Mouse (Mus musculus): ENCODE results near the gene Gm3238. TPM values are rescaled to one million over a fixed set of nuclear protein-coding genes. Genes with fewer than 3 reads are reported as not detected.
"Not testable (repeated sequence)": the region's sequence is repeated elsewhere in the genome, so short reads cannot be mapped to it uniquely, and the experiment has no call there.

Gm3238 gene
- polyA plus RNA-seq (2016; fragmentation: Nextera tagmentation; extraction: Ambion mirVana) = not detected in 2 replicates

GRCm38 (mm10) chr10:77771225-77771624 lies at the start of gene Gm3238:
Gene Gm3238 (minus strand): TSS chr10:77771325.
- not testable (repeated sequence) for H3K36me3 ChIP-seq; ATAC-seq (ENCODE audit: insufficient number of reproducible peaks, low FRiP score); H3K4me2 ChIP-seq; H3K27ac ChIP-seq (ENCODE audit: poor library complexity, severe bottlenecking); H3K4me1 ChIP-seq (replicated peaks); H3K9ac ChIP-seq; H3K4me3 ChIP-seq; H3K9me3 ChIP-seq (replicated peaks); H3K27me3 ChIP-seq (replicated peaks)
- WGBS = 40% methylated on average over 1 of the region's 1 CpGs

GRCm38 (mm10) chr10:77819203-77819602 lies 48.1 kb upstream of the Gm3238 start:
- Histone ChIP-seq H3K27ac (ENCODE audit: poor library complexity, severe bottlenecking) (no peak overlapping the region), H3K9ac (no peak overlapping the region), H3K27me3 (replicated peaks) (0 out of 2 replicates have a peak, but pooled peaks cover 4% of the 10 kb centered on the region), H3K4me2 (no peak overlapping the region), H3K9me3 (replicated peaks) (0 out of 2 replicates have a peak, but pooled peaks cover 6% of the 10 kb centered on the region), H3K4me3 (no peak overlapping the region), H3K36me3 (no peaks in the 10 kb centered on the region), H3K4me1 (replicated peaks) (no peaks in the 10 kb centered on the region)
- ATAC-seq (ENCODE audit: insufficient number of reproducible peaks, low FRiP score) = no peak
- 41% methylated on average over 4 of the region's 4 CpGs for WGBS

- 0 out of 2 replicates have a peak, but pooled peaks cover 7% of the 10 kb centered on the region for H3K27me3 ChIP-seq (replicated peaks)
- 0 out of 2 replicates have a peak, but pooled peaks cover 2% of the 10 kb centered on the region for H3K9me3 ChIP-seq (replicated peaks)
- no peak for ATAC-seq (ENCODE audit: insufficient number of reproducible peaks, low FRiP score)
- no peaks in the 10 kb centered on the region for H3K4me1 ChIP-seq (replicated peaks)
- H3K36me3 ChIP-seq = no peaks in the 10 kb centered on the region
- H3K4me2 ChIP-seq = no peak overlapping the region
- H3K9ac ChIP-seq = no peak overlapping the region
- no peak overlapping the region for H3K4me3 ChIP-seq
- 94% methylated on average over 4 of the region's 4 CpGs for WGBS
- H3K27ac ChIP-seq (ENCODE audit: poor library complexity, severe bottlenecking) = no peak overlapping the region
Observed at GRCm38 (mm10) chr10:77818523-77818922, 47.4 kb upstream of the Gm3238 start.

- Histone ChIP-seq H3K4me1 (replicated peaks) (no peaks in the 10 kb centered on the region), H3K36me3 (no peaks in the 10 kb centered on the region), H3K9me3 (replicated peaks) (no peaks in the 10 kb centered on the region), H3K4me2 (no peak overlapping the region), H3K27ac (ENCODE audit: poor library complexity, severe bottlenecking) (no peak overlapping the region), H3K4me3 (no peak overlapping the region), H3K9ac (no peak overlapping the region), H3K27me3 (replicated peaks) (0 out of 2 replicates have a peak, but pooled peaks cover 7% of the 10 kb centered on the region)
- ATAC-seq (ENCODE audit: insufficient number of reproducible peaks, low FRiP score) = no peak
- WGBS = 19% methylated on average over 5 of the region's 5 CpGs
Observed at GRCm38 (mm10) chr10:77815514-77815913, 44.4 kb upstream of the Gm3238 start.

GRCm38 (mm10) chr10:77814382-77814781 lies 43.3 kb upstream of the Gm3238 start, which contains the start of gene Gm2696:
Gene Gm2696 (plus strand): TSS chr10:77814682.
- H3K4me3 ChIP-seq = no peak within 1 kb of the TSS
- WGBS = 35% methylated on average over 4 of the region's 4 CpGs

GRCm38 (mm10) chr10:77811743-77812142 lies 40.6 kb upstream of the Gm3238 start, which contains the start of gene Gm9507:
Gene Gm9507 (minus strand): TSS chr10:77811843.
- H3K9ac ChIP-seq = no peak within 1 kb of the TSS
- no peaks in the 10 kb centered on the region for H3K36me3 ChIP-seq
- H3K9me3 ChIP-seq (replicated peaks) = peaks cover 8% of the 10 kb centered on the region; the same call in 1 of the 2 replicates
- no peak for ATAC-seq (ENCODE audit: insufficient number of reproducible peaks, low FRiP score)
- H3K4me1 ChIP-seq (replicated peaks) = no peaks in the 10 kb centered on the region
- H3K27me3 ChIP-seq (replicated peaks) = 0 out of 2 replicates have a peak, but pooled peaks cover 7% of the 10 kb centered on the region
- H3K27ac ChIP-seq (ENCODE audit: poor library complexity, severe bottlenecking) = no peak within 1 kb of the TSS
- no peak within 1 kb of the TSS for H3K4me3 ChIP-seq
- H3K4me2 ChIP-seq = no peak within 1 kb of the TSS
- WGBS = 63% methylated on average over 5 of the region's 5 CpGs

More at GRCm38 (mm10) chr10:77814382-77814781, 43.3 kb upstream of the Gm3238 start, which contains the start of gene Gm2696:
- Histone ChIP-seq H3K27me3 (replicated peaks) (0 out of 2 replicates have a peak, but pooled peaks cover 7% of the 10 kb centered on the region), H3K27ac (ENCODE audit: poor library complexity, severe bottlenecking) (no peak within 1 kb of the TSS), H3K4me1 (replicated peaks) (no peaks in the 10 kb centered on the region), H3K9ac (no peak within 1 kb of the TSS), H3K4me2 (no peak within 1 kb of the TSS), H3K36me3 (no peaks in the 10 kb centered on the region), H3K9me3 (replicated peaks) (peaks cover 6% of the 10 kb centered on the region; the same call in 1 of the 2 replicates)
- no peak for ATAC-seq (ENCODE audit: insufficient number of reproducible peaks, low FRiP score)

GRCm38 (mm10) chr10:77804095-77804494 lies 33.0 kb upstream of the Gm3238 start:
- H3K27ac ChIP-seq (ENCODE audit: poor library complexity, severe bottlenecking) = no peak overlapping the region
- no peak overlapping the region for H3K4me3 ChIP-seq
- WGBS = 61% methylated on average over 3 of the region's 3 CpGs
- no peak overlapping the region for H3K4me2 ChIP-seq
- no peak for ATAC-seq (ENCODE audit: insufficient number of reproducible peaks, low FRiP score)
- no peaks in the 10 kb centered on the region for H3K27me3 ChIP-seq (replicated peaks)
- H3K36me3 ChIP-seq = no peaks in the 10 kb centered on the region
- peaks cover 4% of the 10 kb centered on the region for H3K4me1 ChIP-seq (replicated peaks)
- no peak overlapping the region for H3K9ac ChIP-seq
- 0 out of 2 replicates have a peak, but pooled peaks cover 2% of the 10 kb centered on the region for H3K9me3 ChIP-seq (replicated peaks)

GRCm38 (mm10) chr10:77798921-77799508 lies 27.9 kb upstream of the Gm3238 start, which contains the start of gene Gm19668:
Gene Gm19668 (minus strand): TSS chr10:77799133.
- 53% methylated on average over 8 of the region's 8 CpGs for WGBS
- Histone ChIP-seq H3K4me3 (no peak within 1 kb of the TSS), H3K27me3 (replicated peaks) (no peaks in the 10 kb centered on the region), H3K36me3 (no peaks in the 10 kb centered on the region), H3K9me3 (replicated peaks) (no peaks in the 10 kb centered on the region), H3K27ac (ENCODE audit: poor library complexity, severe bottlenecking) (no peak within 1 kb of the TSS), H3K4me1 (replicated peaks) (peaks cover 22% of the 10 kb centered on the region), H3K9ac (no peak within 1 kb of the TSS), H3K4me2 (no peak within 1 kb of the TSS)
- ATAC-seq (ENCODE audit: insufficient number of reproducible peaks, low FRiP score) = no peak

- not testable (repeated sequence) for H3K27ac ChIP-seq (ENCODE audit: poor library complexity, severe bottlenecking); ATAC-seq (ENCODE audit: insufficient number of reproducible peaks, low FRiP score)
- 35% methylated on average over 3 of the region's 3 CpGs for WGBS
Observed at GRCm38 (mm10) chr10:77798164-77798920, 27.2 kb upstream of the Gm3238 start.

GRCm38 (mm10) chr10:77797677-77798076 lies 26.6 kb upstream of the Gm3238 start:
- Histone ChIP-seq H3K9ac (no peak overlapping the region), H3K4me2 (no peak overlapping the region), H3K4me3 (no peak overlapping the region), H3K4me1 (replicated peaks) (peaks cover 22% of the 10 kb centered on the region), H3K9me3 (replicated peaks) (no peaks in the 10 kb centered on the region), H3K27me3 (replicated peaks) (no peaks in the 10 kb centered on the region), H3K27ac (ENCODE audit: poor library complexity, severe bottlenecking) (no peak overlapping the region), H3K36me3 (no peaks in the 10 kb centered on the region)
- ATAC-seq (ENCODE audit: insufficient number of reproducible peaks, low FRiP score) = 0 out of 2 replicates have a peak, but pooled peaks have one; percentile 51
- 3% methylated on average over 3 of the region's 3 CpGs for WGBS

More at GRCm38 (mm10) chr10:77798164-77798920, 27.2 kb upstream of the Gm3238 start:
- H3K9ac ChIP-seq; H3K36me3 ChIP-seq; H3K4me3 ChIP-seq; H3K27me3 ChIP-seq (replicated peaks); H3K4me2 ChIP-seq; H3K9me3 ChIP-seq (replicated peaks): not testable (repeated sequence)
- peaks cover 22% of the 10 kb centered on the region for H3K4me1 ChIP-seq (replicated peaks)

- H3K4me1 ChIP-seq (replicated peaks) = peaks cover 22% of the 10 kb centered on the region
- no peak within 1 kb of the TSS for H3K9ac ChIP-seq
- no peak within 1 kb of the TSS for H3K27ac ChIP-seq (ENCODE audit: poor library complexity, severe bottlenecking)
- H3K27me3 ChIP-seq (replicated peaks) = no peaks in the 10 kb centered on the region
- no peak within 1 kb of the TSS for H3K4me2 ChIP-seq
- no peaks in the 10 kb centered on the region for H3K9me3 ChIP-seq (replicated peaks)
- no peak within 1 kb of the TSS for H3K4me3 ChIP-seq
- no peaks in the 10 kb centered on the region for H3K36me3 ChIP-seq
- 67% methylated on average over 2 of the region's 2 CpGs for WGBS
- no peak for ATAC-seq (ENCODE audit: insufficient number of reproducible peaks, low FRiP score)
Observed at GRCm38 (mm10) chr10:77794976-77795375, 23.9 kb upstream of the Gm3238 start, which contains the start of gene Gm9639. Gene Gm9639 (minus strand): TSS chr10:77795076.
